Mouse (Mus musculus): ENCODE results near the gene Gsk3b.

DNA sequence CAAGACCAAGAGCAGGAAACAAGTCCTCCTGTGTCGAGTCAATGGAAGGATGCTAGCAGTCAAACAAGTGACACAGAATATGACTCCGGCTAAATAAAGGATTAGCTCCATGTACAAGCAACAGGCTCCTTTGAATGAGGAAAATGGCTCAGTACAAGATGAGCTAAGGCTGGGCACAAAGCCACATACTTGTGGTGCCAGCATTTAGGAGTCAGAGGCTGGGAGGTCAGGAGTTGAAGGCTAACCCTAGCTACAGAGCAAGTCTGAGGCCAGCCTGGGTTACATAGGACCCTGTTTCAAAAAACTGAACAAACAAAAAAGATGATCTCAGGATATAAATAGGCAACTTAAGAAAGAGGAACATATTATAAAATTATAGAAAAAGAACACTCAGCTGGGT is 201.3 kb downstream of the Gsk3b start:
- TF ChIP-seq CTCF (IDR thresholded peaks at IDR 0.05; ENCODE audit: low read depth, low read length) (no peak), GATA1 (IDR thresholded peaks at IDR 0.05; ENCODE audit: borderline replicate concordance, low read length) (no peak), POLR2AphosphoS5 (IDR thresholded peaks at IDR 0.05; ENCODE audit: insufficient replicate concordance, low read depth, low read length) (no peak), TAL1 (conservative IDR thresholded peaks at IDR 0.05; ENCODE audit: low read depth, low read length) (no peak), GATA2 (IDR thresholded peaks at IDR 0.05; ENCODE audit: borderline replicate concordance, low read depth, low read length) (no peak)
